Mouse (Mus musculus) liver, adult 2 months (tissue): Measurements from ENCODE around the gene Zfp217.

ENCODE experiments used
- CTCF ChIP-seq: fragments of 200-500 bp; IDR thresholded peaks from 2 replicates; pipeline ENCODE4 v1.5.1; 2011; ENCODE audit warnings: low read depth, low read length, control low read depth
- POLR2A ChIP-seq: fragments of 200-500 bp; IDR thresholded peaks from 2 replicates; pipeline ENCODE4 v1.6.1; 2011; ENCODE audit warnings: low read length, control low read depth; ENCODE audit not compliant: insufficient read depth; ENCODE audit errors: extremely low read depth

DNA sequence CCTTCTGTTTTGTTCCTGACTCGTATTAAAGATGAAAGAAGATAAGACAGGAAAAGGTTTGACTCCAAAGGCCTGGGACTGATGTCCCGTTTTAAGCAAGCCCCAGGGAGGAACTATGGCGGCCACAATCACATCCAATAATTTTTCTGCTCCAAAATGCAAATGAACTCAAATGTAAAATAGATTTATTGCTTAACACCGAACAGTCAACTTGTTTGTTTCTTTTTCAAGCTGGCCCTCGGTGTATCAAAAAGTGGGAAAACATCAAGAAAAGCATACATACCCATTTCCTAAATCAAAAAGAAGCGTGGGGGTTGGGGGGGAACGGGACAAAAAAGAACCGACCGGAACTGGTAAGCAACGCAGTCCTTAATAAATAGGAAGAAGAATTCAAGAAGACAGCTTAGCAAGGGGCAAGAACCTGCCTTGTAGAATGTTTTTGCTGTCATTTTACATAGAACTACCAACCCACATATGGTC lies 15.9 kb downstream of the Zfp217 start:
- TF ChIP-seq CTCF (no peak), POLR2A (no peak)
